Mouse (Mus musculus) heart, postnatal 4 days (tissue): ENCODE measurements around the gene Smap1. TPM values are rescaled to one million over a fixed set of nuclear protein-coding genes. Genes with fewer than 3 reads are reported as not detected.

Experiments used
- DNase-seq: peaks from one replicate; pipeline ENCODE4 v3.0.0; 2021
- total RNA-seq, 2 experiments: library from RNA; stranded (reverse); gene quantifications; 2 replicates each; pipeline ENCODE4 v1.2.3; 2021

Smap1 gene
- total RNA-seq, 2 experiments from 2014 or later, result 50.1 to 58.3 TPM

DNA sequence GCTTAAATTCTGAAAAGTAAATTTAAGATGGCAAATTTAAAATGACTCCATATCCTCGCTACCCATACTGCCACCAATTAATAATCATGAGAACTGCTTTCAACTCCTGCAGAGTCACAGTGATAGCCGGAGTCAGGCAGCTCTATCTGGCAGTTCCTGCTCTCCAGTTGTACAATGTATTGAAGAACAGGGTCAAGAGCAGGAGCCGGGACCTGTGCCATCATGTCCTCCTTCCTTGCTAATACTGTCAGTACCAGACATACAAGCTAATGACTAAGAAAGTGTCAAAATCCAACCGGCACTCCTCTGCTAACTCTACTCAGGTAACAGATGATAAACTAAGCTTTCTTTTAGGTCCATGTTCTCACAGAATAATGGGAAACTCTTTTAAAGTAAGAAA is 3.0 kb downstream of the Smap1 start:
- no peak for DNase-seq

DNA sequence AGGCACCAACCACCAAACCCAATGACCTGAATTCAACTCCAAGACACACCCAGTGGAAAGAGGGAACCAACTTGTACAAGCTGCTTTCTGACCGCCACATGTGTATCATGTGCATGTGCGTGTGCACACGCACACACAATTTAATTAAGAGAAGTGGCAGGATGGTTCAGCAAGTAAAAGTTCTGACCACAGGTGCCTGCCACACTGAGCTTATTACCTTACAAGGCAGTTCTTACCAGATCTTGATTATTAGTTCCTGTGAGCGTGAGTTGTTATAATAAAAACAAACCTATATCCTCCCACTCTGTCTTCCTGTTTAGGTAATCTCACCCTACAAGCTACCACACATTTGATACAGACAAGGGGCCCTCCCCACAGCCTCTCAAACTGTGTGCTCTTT is 6.6 kb downstream of the Smap1 start:
- DNase-seq, result no peak

DNA sequence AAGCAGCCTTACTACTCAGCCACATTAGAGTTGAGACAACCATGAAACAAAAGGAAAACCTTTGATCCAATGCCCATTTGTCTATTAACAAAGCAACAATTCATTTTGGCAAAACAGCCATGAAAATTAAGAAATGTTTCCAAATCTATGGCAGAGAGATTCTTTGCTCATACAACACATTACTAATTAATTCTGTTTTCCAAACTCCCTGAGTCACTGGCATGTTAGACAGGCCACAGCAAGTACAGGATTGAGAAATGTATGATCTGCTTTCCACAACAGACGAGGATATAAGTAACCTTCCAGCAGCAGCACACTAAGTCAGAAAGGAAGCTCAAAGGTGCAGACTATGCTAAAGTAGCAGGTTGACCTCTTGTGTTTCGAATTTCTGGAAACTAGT is 9.1 kb downstream of the Smap1 start:
- DNase-seq, result no peak

DNA sequence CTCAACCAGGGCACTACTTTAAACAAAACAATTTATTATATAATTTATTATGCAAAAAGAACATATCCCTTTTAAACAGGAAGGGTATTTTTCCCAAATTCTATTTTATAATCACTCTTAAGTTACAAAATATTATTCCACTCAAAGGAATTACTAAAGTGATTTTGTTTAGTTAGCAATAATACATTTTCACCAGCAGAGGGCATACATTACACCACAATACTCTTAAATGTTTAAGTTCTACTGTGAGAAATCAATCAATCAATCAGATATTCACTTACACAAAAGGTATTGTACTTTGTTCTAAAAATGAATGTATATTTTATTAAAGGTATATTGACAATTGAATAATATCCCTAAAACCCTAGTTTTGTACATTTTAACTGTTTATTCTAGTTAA is 16.0 kb downstream of the Smap1 start:
- DNase-seq, result no peak

DNA sequence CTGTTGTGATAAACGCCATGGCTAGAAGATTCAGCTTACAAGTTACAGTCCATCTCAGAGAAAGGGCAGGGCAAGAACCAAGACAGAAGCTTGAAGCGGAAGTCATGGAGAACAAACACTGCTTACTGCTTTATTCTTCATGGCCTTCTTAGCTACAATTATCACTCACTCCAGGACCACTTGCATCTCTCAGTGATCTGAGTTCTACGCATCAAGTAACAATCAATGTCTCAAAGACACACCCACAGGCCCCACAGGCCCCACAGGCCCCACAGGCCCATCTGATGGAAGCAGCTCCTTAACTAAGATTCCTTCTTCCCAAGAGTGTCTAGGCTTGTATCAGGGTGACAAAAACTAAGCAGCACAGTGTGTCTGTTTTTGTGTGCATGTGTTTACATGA is 18.8 kb downstream of the Smap1 start:
- no peak for DNase-seq

DNA sequence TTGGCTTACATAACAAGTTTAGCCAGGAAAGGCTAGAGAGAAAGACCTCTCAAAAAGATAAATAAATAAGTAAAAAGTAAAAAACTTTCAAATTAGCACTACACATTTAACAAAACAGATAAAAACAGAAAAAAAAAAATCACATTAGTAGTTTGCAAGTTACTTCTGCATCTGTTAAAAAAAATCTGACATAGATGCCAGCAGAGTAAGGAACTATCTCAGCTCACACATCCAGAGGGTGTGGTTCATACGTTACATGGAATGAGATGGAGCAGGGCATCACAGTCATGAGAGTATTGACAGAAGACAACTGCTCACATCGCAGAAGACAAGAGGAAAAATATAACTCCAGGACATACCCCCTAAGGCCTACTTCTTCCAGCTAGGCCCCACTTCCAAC is 19.4 kb downstream of the Smap1 start:
- no peak for DNase-seq

DNA sequence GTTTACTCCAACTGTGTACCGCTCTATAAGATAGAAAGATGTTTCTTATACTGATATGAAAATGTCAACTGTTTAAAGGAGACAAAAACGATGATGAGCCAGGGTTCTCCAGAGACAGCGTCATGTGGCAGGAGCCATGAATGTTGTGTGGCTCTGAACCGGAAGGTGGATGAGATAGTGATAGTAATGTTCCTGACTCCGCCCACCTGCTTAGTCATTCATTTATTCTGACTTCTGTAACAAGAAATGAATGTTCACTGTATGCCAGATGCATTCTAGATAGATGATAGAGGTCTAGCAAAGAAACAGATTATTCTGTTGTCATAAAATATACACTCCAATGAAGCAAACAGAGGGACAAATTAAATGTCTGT is 22.5 kb downstream of the Smap1 start:
- no peak for DNase-seq

DNA sequence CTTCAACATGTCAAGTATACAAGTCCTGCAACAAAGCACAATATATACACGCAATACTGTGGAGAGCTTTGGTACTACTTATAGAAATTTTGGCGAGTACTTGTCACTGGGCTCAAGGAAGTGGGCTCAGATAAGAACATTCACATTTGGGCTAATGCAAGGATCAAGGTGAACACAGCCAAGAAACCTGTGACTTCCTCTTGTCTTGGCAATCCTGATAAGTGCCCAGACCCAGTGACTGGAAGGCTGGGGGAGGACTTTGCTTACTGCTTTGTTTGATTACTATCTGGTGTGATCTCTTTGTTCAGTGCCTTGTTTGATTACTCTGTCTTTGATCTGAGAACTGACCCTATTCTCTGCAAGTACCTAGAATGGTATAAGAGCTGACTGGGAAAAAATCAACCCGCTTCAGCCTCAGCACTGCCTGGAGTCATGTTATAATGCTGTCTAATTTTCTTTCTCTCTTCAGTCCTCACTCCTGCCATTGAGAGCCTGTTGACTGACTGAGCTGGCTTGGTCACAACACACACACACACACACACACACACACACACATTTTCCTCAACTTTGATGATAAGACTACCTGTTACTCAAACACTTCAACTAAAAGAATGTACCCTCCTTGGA is 23.0 kb downstream of the Smap1 start:
- no peak for DNase-seq

DNA sequence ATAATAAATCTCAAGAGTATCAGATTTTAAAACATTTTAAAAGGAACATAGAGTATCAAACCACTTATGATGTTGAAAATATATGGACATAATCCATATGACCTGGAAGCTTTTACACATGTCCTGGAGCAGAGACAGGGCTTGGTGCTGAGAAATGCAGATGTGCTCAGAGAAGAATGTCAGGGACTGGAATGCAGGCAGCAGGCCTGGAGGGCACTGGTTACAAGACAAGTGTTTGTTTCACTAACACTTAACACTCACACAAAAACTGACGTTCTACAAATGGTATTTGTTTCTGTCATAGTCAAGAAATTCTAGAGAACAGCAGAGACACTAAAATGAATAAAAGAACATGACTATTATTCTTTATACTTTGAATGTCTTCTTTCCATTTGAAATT is 30.0 kb downstream of the Smap1 start:
- peak; percentile 10 for DNase-seq

DNA sequence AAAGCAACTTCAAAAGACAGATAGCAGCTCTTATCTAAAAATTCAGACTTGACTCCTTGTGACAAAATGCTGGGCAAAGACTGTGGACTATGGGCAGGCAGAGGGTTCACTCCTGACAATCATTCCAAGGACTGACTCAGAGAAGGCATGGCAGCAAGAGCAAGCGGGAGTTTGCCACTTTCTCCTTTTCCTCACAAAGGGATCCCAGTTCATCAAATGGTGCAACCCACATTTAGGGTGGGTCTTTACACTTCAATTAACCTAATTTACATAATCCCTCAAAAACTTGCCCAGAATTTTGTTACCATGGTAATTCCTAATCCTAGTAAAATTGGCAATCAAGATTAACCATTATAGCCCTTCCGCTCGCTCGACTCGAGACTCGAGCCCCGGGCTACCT is 37.2 kb downstream of the Smap1 start:
- DNase-seq, result no peak

DNA sequence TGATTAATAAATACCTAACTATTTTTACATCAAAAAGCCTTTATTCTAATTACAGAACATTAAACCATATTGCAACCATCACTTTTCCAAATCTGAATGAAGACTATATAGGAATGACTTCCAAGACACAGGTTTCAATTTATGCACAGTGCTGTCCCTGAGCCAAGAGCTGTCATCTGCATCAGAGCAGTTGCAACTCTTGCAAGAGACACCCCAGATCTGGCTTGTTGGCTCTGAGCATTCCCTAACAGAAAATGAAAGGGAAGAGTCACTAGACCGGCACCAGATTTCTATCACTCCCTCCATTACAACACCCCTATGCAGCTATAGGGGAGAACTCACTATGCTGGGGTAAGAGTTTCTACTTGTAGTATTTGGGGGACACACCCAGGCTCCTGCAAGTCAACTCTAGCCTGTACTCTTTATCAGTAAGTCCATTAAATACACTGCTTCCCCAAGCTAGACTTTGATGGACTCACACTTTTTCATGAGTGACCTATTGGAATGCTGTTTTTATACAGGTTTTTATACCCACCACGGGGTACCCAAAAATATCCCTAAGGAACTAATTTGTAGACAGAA is 37.9 kb downstream of the Smap1 start:
- DNase-seq, result no peak

DNA sequence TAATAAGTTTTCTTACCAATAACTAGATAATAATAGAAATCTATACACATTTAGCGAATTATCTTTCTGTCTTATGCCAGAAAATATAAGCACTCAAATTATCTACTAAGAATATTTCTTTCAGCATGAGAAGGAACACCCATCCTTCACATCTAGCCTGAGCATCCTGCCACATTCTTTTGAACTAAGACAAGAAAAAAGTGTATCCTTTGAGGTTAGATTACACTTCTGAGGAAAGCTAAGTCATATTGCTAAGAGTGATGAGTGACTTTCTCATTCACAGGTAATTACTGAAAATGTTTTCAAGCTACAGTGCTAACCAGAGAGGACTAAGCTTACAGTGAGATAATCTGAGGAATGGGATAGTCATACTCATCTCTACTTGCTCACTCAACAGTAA is 39.4 kb downstream of the Smap1 start:
- DNase-seq, result no peak

DNA sequence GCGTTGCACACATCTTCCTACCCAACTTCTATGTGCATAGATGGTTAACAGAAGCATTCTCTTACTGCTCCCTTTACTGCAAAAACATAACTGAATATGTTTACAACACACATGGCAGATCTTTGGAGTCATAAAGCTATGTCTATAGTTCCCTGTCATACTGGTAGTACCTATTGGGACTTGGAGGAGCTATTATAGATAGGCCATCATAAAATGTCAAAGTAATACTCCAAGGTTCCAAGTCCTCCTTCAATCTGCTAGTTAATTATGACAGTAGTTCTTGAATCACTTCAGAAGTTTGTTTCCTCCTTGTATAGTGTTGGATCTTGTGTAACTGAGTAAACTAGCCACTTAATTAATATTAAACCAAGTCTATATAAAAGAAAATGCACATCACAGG is 49.9 kb downstream of the Smap1 start:
- no peak for DNase-seq

DNA sequence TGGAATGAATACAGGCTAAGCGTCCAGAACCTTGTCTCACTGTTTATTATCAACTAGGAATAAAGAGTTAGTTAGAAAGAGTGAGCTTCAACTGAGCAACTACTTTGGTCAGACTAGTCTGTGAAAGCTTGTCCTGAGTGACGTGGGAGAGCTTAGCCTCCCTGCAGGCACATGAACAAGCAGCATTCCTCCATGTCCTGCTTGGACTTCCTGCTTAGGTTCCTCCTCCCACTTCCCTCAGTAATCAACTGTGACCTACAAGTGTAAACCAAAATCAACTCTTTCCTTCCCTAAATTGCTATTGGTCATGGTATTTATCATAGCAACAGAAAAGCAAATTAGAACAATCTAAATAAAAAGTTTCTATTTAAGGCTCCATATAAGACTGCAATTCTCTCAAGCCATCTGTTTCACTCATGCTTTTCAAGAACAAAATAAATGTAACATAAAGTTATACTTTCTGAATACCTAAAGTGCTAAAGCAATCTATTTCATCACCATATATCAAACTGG is 54.7 kb downstream of the Smap1 start:
- DNase-seq, result no peak

DNA sequence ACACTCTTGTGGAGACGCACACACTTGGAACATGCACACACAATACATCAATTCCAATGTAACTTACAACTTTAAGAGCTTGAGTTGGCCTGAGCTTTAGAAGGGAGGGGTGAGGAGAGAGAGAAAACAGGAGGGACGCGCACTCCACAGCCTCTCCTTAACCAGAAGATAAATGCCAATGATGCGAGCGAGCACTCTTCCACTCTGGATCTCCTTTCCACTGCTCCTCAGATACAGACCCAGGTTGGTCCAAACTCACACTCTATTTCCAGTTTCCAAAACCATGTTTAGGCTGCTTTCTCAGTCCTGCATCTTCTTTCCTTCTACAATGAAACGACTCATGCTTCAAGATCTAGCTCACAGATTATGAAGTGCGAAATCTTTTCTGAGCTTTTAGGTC is 56.6 kb downstream of the Smap1 start:
- DNase-seq, result no peak

DNA sequence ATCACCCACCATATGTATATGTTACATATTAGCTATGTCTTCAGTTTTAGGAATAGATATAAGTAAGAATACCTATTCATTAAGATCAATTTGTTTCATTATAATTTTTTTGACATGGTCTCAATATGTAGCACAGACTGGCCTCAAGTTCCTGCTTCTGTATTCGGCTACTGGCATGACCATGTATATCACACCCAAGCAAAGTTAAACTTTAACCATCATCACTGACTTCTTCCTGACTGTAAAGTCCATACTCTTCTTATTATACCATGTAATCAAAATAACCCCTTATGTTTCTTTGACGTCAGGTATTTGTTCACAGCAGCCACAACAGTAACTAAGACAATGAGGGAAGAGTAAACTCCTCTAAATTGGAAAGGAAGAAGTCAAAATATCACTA is 61.2 kb downstream of the Smap1 start:
- no peak for DNase-seq

DNA sequence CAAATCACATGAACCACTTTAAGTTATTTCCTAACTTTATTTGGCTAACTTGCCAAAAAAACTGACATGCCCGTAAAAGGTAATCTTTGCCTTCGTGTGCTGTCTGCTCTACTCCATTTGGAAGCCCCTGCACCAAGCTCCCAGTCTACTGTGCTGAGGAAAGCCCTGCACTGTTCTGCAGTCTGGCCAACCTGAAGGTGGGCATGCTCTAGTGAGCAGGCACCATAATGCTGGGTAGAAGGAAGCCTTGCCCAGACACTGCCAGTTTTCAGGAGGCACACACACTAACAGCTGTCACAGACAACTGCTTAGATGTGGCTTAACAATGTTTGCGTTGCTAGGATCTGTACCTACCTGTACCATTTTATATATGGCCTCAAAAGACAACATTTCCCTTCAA is 66.5 kb downstream of the Smap1 start:
- DNase-seq, result no peak

DNA sequence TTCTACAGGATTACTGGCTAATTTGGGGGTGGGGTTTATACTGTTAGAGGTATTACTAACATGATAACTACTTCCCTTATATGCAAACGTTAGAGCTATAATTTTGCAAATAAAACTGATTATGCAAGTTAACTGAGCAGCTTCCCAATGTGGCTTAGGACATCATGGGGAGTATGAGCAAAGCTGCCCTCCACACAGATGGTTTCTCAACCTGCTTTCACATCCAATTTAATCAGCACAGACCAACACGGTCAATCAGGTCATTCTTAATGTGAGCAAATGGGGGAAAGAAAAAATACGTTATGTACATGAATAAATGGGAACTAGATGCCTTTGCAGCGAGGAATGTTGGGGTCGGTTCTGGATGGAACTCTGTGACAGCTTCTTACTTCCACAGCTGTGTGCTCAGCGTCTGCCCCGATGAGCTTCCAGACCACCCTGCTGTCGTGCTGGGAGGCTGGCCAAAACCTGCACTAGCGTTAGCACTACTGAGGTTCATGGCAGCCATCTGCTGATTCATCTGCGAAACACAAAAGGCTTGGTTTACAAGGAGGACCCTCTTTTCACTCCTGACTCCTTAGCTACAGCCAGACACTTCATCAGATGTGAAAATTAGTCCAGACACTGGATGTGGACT is 76.0 kb downstream of the Smap1 start:
- DNase-seq, result no peak

DNA sequence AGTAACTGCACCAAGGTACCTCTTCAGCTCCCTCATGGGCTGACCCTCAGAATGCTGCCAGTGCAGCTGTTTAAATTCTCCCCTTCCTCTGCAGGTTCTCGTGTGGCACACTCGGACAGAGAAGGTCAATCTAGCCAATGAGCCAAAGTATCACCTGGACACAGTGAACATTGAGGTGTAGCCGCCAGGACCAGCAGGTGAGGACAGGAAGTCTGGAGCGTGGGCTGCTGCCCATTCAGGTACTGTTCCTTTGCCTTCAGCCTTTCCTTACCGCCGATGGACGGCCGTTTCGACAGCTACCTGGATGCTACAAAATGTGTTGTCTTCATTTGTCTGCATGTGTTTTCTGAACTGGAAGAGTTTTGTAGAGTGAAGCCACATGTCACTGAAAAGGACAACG is 77.1 kb downstream of the Smap1 start:
- no peak for DNase-seq

DNA sequence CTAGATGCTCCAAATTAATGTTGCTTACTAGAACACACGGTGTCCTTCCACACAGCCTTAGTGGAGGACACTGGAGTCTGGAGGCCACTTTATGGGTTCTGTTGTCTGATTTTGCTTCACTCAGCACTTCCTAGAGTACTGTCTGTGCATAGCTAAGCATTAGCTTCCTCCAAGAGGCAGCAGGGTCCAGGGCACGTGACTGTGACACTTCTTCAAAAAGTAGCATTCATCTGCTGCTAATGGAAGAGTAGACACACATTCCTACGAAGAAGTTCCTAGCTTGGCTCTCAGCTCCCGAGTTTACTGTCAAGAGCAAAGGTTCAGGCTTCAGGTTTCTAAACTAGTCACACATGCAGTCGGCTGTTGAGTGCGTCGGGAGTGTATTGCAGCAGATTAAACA is 78.3 kb downstream of the Smap1 start:
- DNase-seq, result no peak

DNA sequence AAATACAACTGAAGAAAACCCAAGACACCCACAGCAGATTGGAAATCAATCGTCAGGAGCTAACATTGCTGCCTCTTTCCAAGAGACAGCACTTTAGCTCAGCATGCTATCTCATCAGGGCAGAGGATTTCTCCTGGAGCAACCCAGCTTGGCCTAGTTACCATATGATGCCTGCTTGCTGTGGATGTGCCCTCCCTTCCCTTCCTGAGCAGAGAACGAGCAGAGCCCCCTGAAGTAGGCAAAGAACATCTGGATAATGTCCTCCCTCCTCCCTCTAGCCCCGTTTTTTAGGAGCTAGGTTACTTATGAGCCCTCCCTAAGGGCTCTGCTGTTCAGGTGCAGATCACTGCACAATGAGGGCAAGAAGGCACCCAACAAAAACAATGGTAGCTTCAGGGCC is 79.5 kb downstream of the Smap1 start:
- DNase-seq, result no peak

DNA sequence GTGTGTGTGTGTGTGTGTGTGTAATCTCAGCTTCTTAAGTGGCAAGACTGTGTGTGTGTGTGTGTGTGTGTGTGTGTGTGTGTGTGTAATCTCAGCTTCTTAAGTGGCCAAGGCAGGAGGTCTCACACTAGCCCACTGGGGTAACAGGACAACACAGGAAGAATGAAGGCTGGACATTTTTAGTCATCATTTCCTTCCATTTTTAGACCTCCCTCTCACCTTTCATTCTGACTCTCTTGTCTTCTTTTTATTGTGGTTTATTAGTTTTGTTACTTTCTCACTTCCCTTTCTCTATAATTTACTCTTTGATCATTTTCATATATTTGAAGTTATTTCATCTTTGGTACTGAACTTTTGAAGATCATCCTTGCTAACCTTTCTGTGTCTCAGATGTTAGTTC is 81.2 kb downstream of the Smap1 start:
- no peak for DNase-seq

DNA sequence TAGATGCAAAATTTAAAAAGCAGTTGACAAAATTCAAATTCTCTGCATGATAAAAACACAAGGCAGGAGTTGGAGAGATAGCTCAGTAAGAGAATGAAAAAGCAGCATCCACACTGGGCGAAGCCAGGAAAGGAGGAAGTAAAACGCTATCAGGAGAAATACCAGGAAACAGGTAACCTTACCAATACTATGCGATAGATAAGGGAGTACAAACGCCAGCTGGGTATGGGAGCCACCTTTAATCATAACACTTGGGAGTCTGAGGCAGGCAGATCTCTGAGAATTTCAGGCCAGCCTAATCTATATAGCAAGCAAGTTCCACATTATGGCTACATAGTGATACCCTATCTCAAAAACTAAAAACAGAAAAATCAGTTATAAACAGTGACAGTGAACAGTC is 85.5 kb downstream of the Smap1 start:
- no peak for DNase-seq

DNA sequence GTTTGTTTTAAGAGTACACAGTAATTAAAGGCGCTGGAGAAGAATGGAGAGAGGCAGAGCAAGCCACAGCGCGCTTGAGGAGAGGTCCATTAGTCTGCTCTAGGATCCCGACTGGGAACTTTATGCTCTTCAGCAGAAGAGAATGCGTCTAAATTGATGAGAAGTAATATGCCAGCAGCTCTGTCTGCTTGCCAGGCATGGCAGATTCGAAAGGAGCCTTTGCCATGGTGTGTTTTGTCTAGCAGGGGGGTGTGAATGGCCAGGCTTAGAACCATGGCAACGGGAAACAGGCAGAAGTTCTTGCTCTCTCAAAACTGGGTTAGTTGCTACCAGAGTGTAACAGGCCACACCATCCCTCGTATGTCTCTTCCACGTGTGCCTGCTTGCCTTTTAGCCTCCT is 87.3 kb downstream of the Smap1 start:
- no peak for DNase-seq
